Mouse (Mus musculus) E14TG2a.4 (cell line): Measurements from ENCODE around the gene Coa3.

Source experiments
- CTCF ChIP-seq: conservative IDR thresholded peaks from 2 replicates; pipeline ENCODE4 v1.5.1; 2014; ENCODE audit warnings: low read length
- NANOG ChIP-seq: IDR thresholded peaks from 2 replicates; pipeline ENCODE4 v1.6.1; 2014; ENCODE audit warnings: borderline replicate concordance, low read length, mixed read lengths

DNA sequence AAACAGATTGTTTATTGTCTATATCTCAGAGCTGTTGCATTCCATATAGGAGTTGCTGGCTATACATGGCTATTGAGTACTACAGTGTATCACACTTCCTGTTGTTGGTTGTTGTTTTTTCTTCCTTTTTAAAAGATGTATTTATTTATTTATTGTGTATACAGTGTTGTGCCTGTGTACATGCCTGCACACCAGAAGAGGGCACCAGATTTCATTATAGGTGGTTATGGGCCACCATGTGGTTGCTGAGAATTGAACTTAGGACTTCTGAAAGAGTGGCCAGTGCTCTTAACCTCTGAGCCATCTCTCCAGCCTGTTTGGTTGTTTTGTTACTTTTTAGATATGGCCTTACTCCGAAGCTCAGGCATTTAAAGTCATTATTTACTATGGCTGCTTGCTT, 35.7 kb upstream of the Coa3 start:
- TF ChIP-seq CTCF, result peak; percentile 13; the same call in 1 of the 2 replicates
- TF ChIP-seq NANOG, result no peak
